Mouse (Mus musculus) mesoderm, embryonic 11.5 days (tissue): ENCODE data around the gene Nans.

ENCODE experiments used
- DNase-seq: peaks from one replicate; pipeline ENCODE4 v3.0.0-alpha.2; 2012; ENCODE audit warnings: low read depth, low spot score

The Nans gene

DNA sequence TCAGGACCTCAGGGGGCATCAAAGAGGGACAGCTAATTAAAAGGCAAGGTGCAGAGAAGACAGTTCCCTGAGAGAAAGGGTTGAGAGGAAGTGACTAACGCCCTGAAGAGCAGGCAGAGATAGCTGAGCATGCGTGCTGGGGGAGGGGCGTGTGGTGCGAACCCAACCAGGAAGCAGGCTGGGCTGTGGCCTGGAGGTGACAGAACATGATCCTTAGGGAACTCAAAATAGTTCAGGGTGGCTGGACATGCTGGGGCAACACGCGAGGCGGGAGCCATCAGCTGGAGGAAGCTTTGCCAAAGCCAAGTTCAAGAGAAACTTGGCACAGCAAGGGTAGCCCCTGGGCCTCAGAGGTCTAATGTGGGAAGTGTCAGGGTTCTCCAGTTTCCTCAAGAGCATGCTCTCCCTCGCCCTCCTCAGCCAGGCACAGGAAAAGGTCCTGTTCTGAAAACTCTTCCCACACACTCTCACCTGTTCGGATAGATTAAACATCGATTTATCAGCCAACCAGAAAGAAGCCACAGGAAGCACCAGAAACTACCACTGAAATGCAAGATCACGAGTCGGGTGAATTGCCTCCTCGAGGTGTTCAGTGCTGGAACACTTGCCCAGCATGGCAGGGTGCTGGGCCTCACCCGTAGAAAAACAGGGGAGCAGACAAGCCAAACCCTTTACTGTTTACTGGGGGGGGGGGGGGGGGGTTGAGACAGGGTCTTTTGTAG, 3.2 kb upstream of the Nans start:
- DNase-seq = no peak

GRCm38 (mm10) chr4:46487348-46487747, 1.7 kb upstream of the Nans start:
- DNase-seq = no peak

GRCm38 (mm10) chr4:46493071-46493470, 4.0 kb downstream of the Nans start:
- DNase-seq = no peak

DNA sequence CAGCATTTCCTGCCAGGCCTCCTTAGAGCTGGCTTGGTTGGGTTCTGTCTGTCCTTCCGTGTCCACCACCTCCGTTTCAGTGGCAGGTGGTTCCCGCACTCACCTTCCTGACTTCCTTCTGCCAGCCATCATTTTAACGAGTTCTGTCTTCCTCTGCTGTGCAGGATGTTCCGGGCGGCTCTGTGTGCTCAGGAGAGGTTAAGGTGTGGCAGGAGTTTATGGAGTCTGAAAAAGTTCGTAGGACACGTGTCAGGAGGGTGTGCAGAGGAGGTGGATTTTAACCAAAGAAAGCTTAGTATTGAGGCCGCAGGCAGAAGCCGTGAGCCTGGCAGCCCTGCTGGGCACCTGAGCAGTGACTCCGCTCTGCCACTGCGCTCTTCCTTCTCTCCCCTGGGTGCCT, 6.5 kb downstream of the Nans start:
- no peak for DNase-seq

DNA sequence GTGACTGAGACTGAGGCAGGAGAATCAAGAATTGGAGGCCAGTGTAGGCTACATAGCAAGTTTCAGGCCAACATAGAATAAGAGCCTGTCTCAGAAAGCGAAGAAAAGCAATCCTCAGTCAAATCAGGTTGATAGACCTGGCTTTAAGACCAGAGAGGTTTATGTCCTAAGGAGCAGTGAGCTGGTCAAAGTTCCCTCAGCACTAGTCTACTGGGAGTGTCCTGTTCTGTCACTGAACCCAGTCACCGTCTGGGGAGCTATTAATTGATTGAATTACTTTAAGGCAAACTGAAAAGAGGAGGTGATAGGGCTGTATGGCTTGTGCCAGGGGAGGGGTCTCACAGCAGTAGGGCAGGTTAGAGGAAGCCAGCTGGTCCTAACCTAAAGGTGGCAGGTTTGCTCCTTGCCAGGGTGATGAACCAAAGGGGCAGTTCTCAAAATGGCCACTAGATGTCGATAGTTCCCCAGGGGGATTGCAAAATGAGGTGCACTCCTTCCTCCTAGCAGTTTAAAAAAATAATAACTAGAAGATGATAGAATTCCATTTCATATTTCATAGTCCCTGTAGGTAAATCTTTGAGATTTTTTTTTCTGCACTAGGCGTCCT, 8.3 kb downstream of the Nans start:
- DNase-seq = peak; percentile 69

- DNase-seq = no peak
These were observed 9.5 kb downstream of the Nans start for GRCm38 (mm10) chr4:46498511-46498910.

GRCm38 (mm10) chr4:46498976-46499375, 9.9 kb downstream of the Nans start:
- no peak for DNase-seq

DNA sequence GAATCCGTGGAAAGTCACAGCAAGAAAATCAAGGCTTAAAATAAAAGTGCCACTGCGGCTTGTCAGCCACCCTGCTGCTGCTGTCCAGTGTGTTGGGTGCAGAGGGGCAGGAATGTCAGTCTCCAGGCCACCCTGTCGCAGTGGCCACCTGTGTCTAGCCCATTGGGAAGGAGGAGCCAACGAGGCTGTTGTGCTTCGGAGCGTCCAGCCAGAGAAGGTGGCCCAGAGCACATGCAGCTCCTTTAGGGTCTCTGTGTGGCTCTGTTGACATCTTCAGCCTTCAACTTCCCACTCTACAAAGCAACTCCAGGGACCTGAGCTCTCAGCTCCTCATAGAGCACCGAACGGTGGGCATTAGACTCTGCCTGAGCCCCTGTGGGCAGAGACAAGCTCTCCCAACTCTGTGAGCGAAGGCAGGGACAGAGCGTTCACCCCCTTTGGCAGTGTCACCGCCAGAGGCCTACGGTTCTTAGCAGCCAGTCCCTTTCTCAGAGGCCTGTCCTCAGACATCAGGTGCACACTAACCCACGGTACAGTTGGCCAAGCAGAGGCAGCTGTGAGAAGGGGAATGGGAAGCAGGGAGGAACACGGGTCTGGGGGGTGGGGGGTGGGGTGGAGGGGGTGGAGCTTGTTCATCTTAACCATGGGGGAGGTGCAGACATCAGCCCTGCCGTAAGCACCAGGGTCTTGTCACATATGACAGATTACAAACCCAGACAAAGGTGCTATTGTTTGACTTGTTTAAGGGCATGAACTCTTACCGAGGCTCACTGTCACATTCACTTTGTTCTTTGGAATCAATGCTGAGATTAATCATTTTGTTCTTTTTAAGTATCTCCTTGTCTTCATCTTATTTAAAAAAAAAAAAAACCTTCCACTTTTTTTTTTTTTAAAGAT, 13.8 kb downstream of the Nans start:
- DNase-seq = peak; percentile 52

GRCm38 (mm10) chr4:46503881-46504280, 14.8 kb downstream of the Nans start:
- DNase-seq = no peak

- DNase-seq = no peak
These were observed 16.5 kb downstream of the Nans start for GRCm38 (mm10) chr4:46505361-46506057.

GRCm38 (mm10) chr4:46506801-46507610, 18.0 kb downstream of the Nans start:
- peak; percentile 96 for DNase-seq

GRCm38 (mm10) chr4:46507736-46508460, 18.9 kb downstream of the Nans start:
- DNase-seq = peak; percentile 71

- no peak for DNase-seq
These were observed 31.4 kb downstream of the Nans start for GRCm38 (mm10) chr4:46520491-46520890.

- no peak for DNase-seq
These were observed 32.4 kb downstream of the Nans start for GRCm38 (mm10) chr4:46521457-46521856.

DNA sequence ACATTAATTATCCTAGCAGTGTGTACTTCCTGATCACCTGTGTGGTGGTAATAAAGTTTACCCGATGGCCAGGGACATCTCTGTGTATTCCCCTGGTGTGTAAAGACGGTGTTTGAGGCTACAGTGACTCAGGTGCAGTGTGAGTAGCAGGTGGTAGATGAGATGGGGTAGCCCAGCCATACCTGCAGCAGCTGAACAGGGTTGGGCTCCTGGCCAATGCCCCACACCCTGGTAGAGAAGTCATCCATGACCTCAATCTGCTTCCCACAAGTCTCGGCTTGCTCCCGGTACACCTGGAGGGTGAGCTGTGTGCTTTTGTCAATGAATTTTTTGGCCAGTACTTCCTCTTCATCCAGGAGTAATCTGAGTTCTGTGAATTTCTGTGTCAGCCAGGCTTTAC, 34.3 kb downstream of the Nans start:
- no peak for DNase-seq

GRCm38 (mm10) chr4:46526226-46526625, 37.2 kb downstream of the Nans start:
- DNase-seq = no peak

- DNase-seq = no peak
These were observed 37.9 kb downstream of the Nans start for GRCm38 (mm10) chr4:46526798-46527557.

DNA sequence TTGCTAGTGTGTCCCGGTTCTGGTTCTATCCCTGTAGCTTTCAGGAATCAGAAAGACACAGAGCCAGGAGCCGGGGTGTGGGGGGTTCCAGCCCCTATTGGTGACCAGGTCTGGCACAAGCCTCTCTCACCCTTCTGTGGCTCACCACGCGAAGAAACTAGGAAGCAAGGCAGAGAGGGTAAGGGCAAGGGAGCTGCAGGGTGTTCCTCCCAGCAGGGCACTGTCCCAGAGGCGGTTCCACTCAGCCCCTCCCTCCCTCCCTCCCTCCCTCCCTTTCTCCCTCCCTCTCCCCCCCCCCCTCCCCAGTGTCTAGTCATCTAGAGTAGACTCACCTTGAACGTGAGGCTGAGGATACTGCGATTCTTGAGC, 38.5 kb downstream of the Nans start:
- no peak for DNase-seq

GRCm38 (mm10) chr4:46529722-46530121, 40.7 kb downstream of the Nans start:
- DNase-seq = no peak

DNA sequence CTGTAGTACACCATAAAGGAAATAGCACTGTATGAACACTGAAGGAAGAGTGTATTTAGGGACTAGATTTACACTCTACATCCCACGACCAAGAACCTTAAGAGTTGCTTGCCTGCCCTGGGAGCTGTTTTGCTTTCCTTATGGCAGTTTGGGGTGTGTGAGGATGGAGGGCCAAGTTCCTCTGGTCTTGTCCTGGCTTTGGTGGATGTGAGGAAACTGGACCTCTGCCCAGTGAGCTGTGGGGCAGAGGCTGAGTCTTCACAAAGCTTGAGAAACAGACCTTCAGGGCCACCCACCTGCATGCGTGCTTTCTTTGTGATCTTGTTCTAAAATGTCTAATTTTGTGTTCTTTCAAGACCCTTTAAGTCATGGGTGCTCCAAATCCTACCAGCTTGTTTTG, 43.5 kb downstream of the Nans start:
- DNase-seq = no peak
